8 mouse cellular contexts compared by ENCODE assay signal in the genomic region with DNA sequence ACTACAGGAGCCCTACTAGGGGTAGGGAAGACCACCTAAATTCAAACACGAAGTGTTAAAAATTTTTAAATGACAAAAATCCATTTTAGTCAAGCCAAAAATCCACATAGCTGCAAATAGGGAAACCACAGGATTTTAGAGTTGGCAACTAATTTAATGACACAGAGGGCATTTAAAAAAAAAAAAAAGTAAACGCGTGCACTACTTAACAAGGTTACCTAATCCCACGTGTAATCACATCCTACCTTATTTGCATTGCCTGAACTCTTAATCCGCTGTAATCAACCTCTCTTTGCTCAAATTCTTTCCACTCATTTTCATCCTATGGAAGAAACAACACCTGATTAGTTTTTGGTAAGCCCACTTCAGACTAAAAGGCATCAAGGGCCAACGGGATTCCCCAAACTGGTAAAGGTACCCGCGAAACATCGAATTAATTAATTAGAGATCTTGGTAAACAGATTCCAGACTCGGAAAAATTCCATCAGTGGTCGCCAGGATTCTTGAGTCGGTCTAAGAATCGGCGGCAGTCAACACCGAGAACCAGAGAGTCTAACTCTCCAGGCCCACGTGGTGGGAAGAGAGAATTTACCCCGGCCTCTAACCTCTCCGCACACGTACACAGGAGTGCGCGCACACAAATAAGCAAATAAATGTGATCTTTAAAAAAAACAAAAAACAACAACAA. TPM values are rescaled to one million over a fixed set of nuclear protein-coding genes. Genes with fewer than 3 reads are reported as not detected.
DNase-seq lines count a peak whose midpoint lies in the region; ATAC-seq lines count a peak whose summit lies in the region.

No protein-coding gene starts in this region.

- no peaks in the 10 kb centered on the region for H3K4me1 ChIP-seq in brown adipose tissue, adult 24 weeks (ENCODE audit: control insufficient read depth, insufficient read depth, insufficient read length, low read length)
- peaks cover 55% of the 10 kb centered on the region for H3K4me1 ChIP-seq in heart, embryonic 13.5 days
- peaks cover 13% of the 10 kb centered on the region for H3K4me1 ChIP-seq in midbrain, embryonic 11.5 days (ENCODE audit: control insufficient read depth, insufficient read depth, low read length)

- ATAC-seq in heart, embryonic 13.5 days (ENCODE audit: extremely low read depth, insufficient number of reproducible peaks, low FRiP score, low TSS enrichment) = no peak
- ATAC-seq in midbrain, embryonic 11.5 days (ENCODE audit: low FRiP score) = no peak

- H3K27ac ChIP-seq in brown adipose tissue, adult 24 weeks (replicated peaks; ENCODE audit: low read depth, low read length) = peak overlapping the region; percentile 68
- H3K27ac ChIP-seq in heart, embryonic 13.5 days (replicated peaks) = peak overlapping the region; percentile 98
- no peak overlapping the region for H3K27ac ChIP-seq in midbrain, embryonic 11.5 days (ENCODE audit: low read depth, low read length)

- peak; percentile 16 to 24 for DNase-seq in lung, adult 18-20 months
- no peak for DNase-seq in lung, postnatal 14 days
- peak; percentile 34 for DNase-seq in kidney, postnatal 10 days
- no peak for DNase-seq in midbrain, embryonic 11.5 days (ENCODE audit: low spot score, missing footprints)
- DNase-seq in yolk sac, embryonic 10.5 days (ENCODE audit: low spot score) = peak; percentile 34
- no peak for DNase-seq in layer of hippocampus, adult 9-11 months

- no peaks in the 10 kb centered on the region for H3K27me3 ChIP-seq in heart, embryonic 13.5 days (replicated peaks)
- no peaks in the 10 kb centered on the region for H3K27me3 ChIP-seq in midbrain, embryonic 11.5 days (ENCODE audit: control insufficient read depth, insufficient read depth, low read length)

- H3K4me2 ChIP-seq in heart, embryonic 13.5 days = peak overlapping the region; percentile 86
- H3K4me2 ChIP-seq in midbrain, embryonic 11.5 days = peak overlapping the region; percentile 47

- H3K36me3 ChIP-seq in heart, embryonic 13.5 days = peaks cover 51% of the 10 kb centered on the region
- H3K36me3 ChIP-seq in midbrain, embryonic 11.5 days (ENCODE audit: control insufficient read depth, insufficient read depth, low read length) = no peaks in the 10 kb centered on the region; the same call in none of the 2 replicates

- WGBS in heart, embryonic 13.5 days = 2% methylated on average over 21 of the region's 21 CpGs
- 1% methylated on average over 21 of the region's 21 CpGs for WGBS in midbrain, embryonic 11.5 days

- H3K9ac ChIP-seq in heart, embryonic 13.5 days = peak overlapping the region; percentile 98
- peak overlapping the region; percentile 95 for H3K9ac ChIP-seq in midbrain, embryonic 11.5 days (ENCODE audit: low read length)

- peak overlapping the region; percentile 76 for H3K4me3 ChIP-seq in brown adipose tissue, adult 24 weeks (ENCODE audit: insufficient read depth, low read depth, low read length)
- peak overlapping the region; percentile 80 for H3K4me3 ChIP-seq in heart, embryonic 13.5 days
- H3K4me3 ChIP-seq in midbrain, embryonic 11.5 days (ENCODE audit: low read depth, low read length) = peak overlapping the region; percentile 87

- H3K9me3 ChIP-seq in heart, embryonic 13.5 days = no peaks in the 10 kb centered on the region
- H3K9me3 ChIP-seq in midbrain, embryonic 11.5 days (ENCODE audit: control insufficient read depth, low read length) = no peaks in the 10 kb centered on the region

RNA-seq across cellular contexts. Expression of gene Cdv3, which starts 1.8 kb away (rescaled TPM):
- polyA plus RNA-seq in brown adipose tissue, adult 24 weeks (2012; ENCODE audit: insufficient read depth, insufficient read length, missing spikeins) = 64.4 and 77.2 TPM in 2 replicates
- polyA plus RNA-seq in heart, embryonic 13.5 days (2015; fragmentation: Nextera tagmentation; extraction: Ambion mirVana) = 87.5 and 92.2 TPM in 2 replicates
- polyA plus RNA-seq in midbrain, embryonic 11.5 days (2014; fragmentation: Nextera tagmentation; extraction: Ambion mirVana) = 139 and 144 TPM in 2 replicates

RNA-seq across cellular contexts. Expression of gene Topbp1, which starts 58.9 kb away (rescaled TPM):
- polyA plus RNA-seq in brown adipose tissue, adult 24 weeks (2012; ENCODE audit: insufficient read depth, insufficient read length, missing spikeins) = 6.1 and 11.1 TPM in 2 replicates
- 39.8 and 42.4 TPM in 2 replicates for polyA plus RNA-seq in heart, embryonic 13.5 days (2015; fragmentation: Nextera tagmentation; extraction: Ambion mirVana)
- polyA plus RNA-seq in midbrain, embryonic 11.5 days (2014; fragmentation: Nextera tagmentation; extraction: Ambion mirVana) = 79.7 and 84.2 TPM in 2 replicates

RNA-seq across cellular contexts. Expression of gene 1300017J02Rik, which starts 59.0 kb away (rescaled TPM):
- polyA plus RNA-seq in brown adipose tissue, adult 24 weeks (2012; ENCODE audit: insufficient read depth, insufficient read length, missing spikeins) = not detected in 2 replicates
- polyA plus RNA-seq in heart, embryonic 13.5 days (2015; fragmentation: Nextera tagmentation; extraction: Ambion mirVana) = 2.3 and 3.5 TPM in 2 replicates
- 2.3 and 2.7 TPM in 2 replicates for polyA plus RNA-seq in midbrain, embryonic 11.5 days (2014; fragmentation: Nextera tagmentation; extraction: Ambion mirVana)

Comparison
In these comparisons a context has a peak if more than half of its experiments do, and no peak if none do; other contexts are left out.
1. DNase-seq: peak in lung, adult 18-20 months (2 of 2), kidney, postnatal 10 days (single experiment) and yolk sac, embryonic 10.5 days (single experiment); none in lung, postnatal 14 days (single experiment), midbrain, embryonic 11.5 days (single experiment) and layer of hippocampus, adult 9-11 months (single experiment).
2. Peak in every context shown above with its lines, with median percentiles within 50 percentile points of each other: H3K4me3 ChIP-seq.